Mouse (Mus musculus): ENCODE measurements at regions not wholly inside any gene's neighbourhood (a gene's known extent, or its start where the extent isn't known, plus 50 kb on each side); places are given as distances from the start of the nearest gene placed in this dataset.

- no peak for DNase-seq
These were observed 81.9 kb downstream of the Edem1 start for GRCm38 (mm10) chr6:108910330-108910729.

GRCm38 (mm10) chr6:108912539-108912938, 84.1 kb downstream of the Edem1 start:
- no peak for DNase-seq

GRCm38 (mm10) chr6:108919372-108919913, 91.0 kb downstream of the Edem1 start:
- no peak for DNase-seq

- no peak for DNase-seq
These were observed 92.7 kb downstream of the Edem1 start for GRCm38 (mm10) chr6:108921181-108921580.

GRCm38 (mm10) chr6:108922564-108922963, 94.1 kb downstream of the Edem1 start:
- DNase-seq: no peak

- no peak for DNase-seq
These were observed 100.5 kb downstream of the Edem1 start for GRCm38 (mm10) chr6:108928981-108929380.

GRCm38 (mm10) chr6:108938646-108939045, 110.2 kb downstream of the Edem1 start:
- DNase-seq: no peak

GRCm38 (mm10) chr6:108942288-108942687, 113.8 kb downstream of the Edem1 start:
- DNase-seq: no peak

GRCm38 (mm10) chr6:108952389-108952788, 123.9 kb downstream of the Edem1 start:
- DNase-seq: no peak

GRCm38 (mm10) chr6:108962810-108963209, 134.4 kb downstream of the Edem1 start:
- no peak for DNase-seq

GRCm38 (mm10) chr6:108963295-108963694, 134.9 kb downstream of the Edem1 start:
- DNase-seq: peak; percentile 4 to 17

- no peak for DNase-seq
These were observed 141.2 kb downstream of the Edem1 start for GRCm38 (mm10) chr6:108969477-108970176.

- no peak for DNase-seq
These were observed 143.1 kb downstream of the Edem1 start for GRCm38 (mm10) chr6:108971415-108972089.

GRCm38 (mm10) chr6:108973701-108974100, 145.3 kb downstream of the Edem1 start:
- DNase-seq: no peak

GRCm38 (mm10) chr6:108989506-108989905, 161.1 kb downstream of the Edem1 start:
- no peak for DNase-seq

- no peak for DNase-seq
These were observed 165.3 kb downstream of the Edem1 start for GRCm38 (mm10) chr6:108993743-108994142.

- DNase-seq: no peak
These were observed 176.0 kb downstream of the Edem1 start for GRCm38 (mm10) chr6:109004443-109004842.

- no peak for DNase-seq
These were observed 180.9 kb downstream of the Edem1 start for GRCm38 (mm10) chr6:109009364-109009763.

- DNase-seq: no peak
These were observed 181.4 kb downstream of the Edem1 start for GRCm38 (mm10) chr6:109009793-109010192.

GRCm38 (mm10) chr6:109019731-109020130, 191.3 kb downstream of the Edem1 start:
- DNase-seq: no peak

Measured in cerebellum, postnatal 36 days (tissue).